Mouse (Mus musculus) hindlimb bud, embryonic 11.5 days (tissue): Measurements from ENCODE around the gene Nktr.

Source experiments
- DNase-seq: peaks from one replicate; pipeline ENCODE4 v3.0.0-alpha.2; 2012; ENCODE audit warnings: low read depth, low spot score; ENCODE audit errors: extremely low spot score

Gene Nktr

GRCm38 (mm10) chr9:121802747-121803146, 83.8 kb downstream of the Nktr start:
- no peak for DNase-seq
